Mouse (Mus musculus) heart, postnatal 25 days (tissue): ENCODE results near the gene Mpi. TPM values are rescaled to one million over a fixed set of nuclear protein-coding genes. Genes with fewer than 3 reads are reported as not detected.

Experiments used
- DNase-seq: peaks from one replicate; pipeline ENCODE4 v3.0.0; 2022; ENCODE audit warnings: low spot score
- intact Hi-C: fragments of 180-260 bp; cut with DNase I; formaldehyde crosslinking; loops from one replicate; pipeline ENCODE4 v1.15.1; 2025
- total RNA-seq, 2 experiments: library from RNA; stranded (reverse); gene quantifications; 2 replicates each; pipeline ENCODE4 v1.2.3; 2021

Mpi gene
- total RNA-seq, 2 experiments from 2014 or later: 160 to 162 TPM

GRCm38 (mm10) chr9:57562896-57563372 lies 10.4 kb upstream of the Mpi start:
- intact Hi-C loops: no loop called here
- peak; percentile 42 for DNase-seq

GRCm38 (mm10) chr9:57561711-57562099 lies 9.1 kb upstream of the Mpi start:
- intact Hi-C loops: no loop called here
- no peak for DNase-seq

GRCm38 (mm10) chr9:57560861-57561710 lies 8.5 kb upstream of the Mpi start, which contains the start of gene Scamp2:
Gene Scamp2 (plus strand): TSS chr9:57560943.
- intact Hi-C loops: no loop called here
- peak; percentile 89 for DNase-seq

GRCm38 (mm10) chr9:57560263-57560662 lies 7.7 kb upstream of the Mpi start:
- intact Hi-C loops: no loop called here
- DNase-seq: no peak

GRCm38 (mm10) chr9:57559568-57559967 lies 7.0 kb upstream of the Mpi start:
- intact Hi-C loops: no loop called here

GRCm38 (mm10) chr9:57558625-57559024 lies 6.1 kb upstream of the Mpi start:
- intact Hi-C loops: no loop called here
- DNase-seq: no peak

More at GRCm38 (mm10) chr9:57559568-57559967, 7.0 kb upstream of the Mpi start:
- DNase-seq: no peak

- intact Hi-C loops: no loop called here
- no peak for DNase-seq
These were observed 4.7 kb upstream of the Mpi start for GRCm38 (mm10) chr9:57557215-57557614.

- intact Hi-C loops: no loop called here
These were observed 2.2 kb upstream of the Mpi start for GRCm38 (mm10) chr9:57554753-57555152.

GRCm38 (mm10) chr9:57553119-57553518 lies 556 bp upstream of the Mpi start:
- no peak for DNase-seq
- intact Hi-C loops: no loop called here

More at GRCm38 (mm10) chr9:57554753-57555152, 2.2 kb upstream of the Mpi start:
- no peak for DNase-seq

- intact Hi-C loops: no loop called here
- no peak for DNase-seq
These were observed 2.3 kb downstream of the Mpi start for GRCm38 (mm10) chr9:57550126-57550862.

GRCm38 (mm10) chr9:57549186-57549585 lies 3.4 kb downstream of the Mpi start:
- intact Hi-C loops: no loop called here
- DNase-seq: no peak

GRCm38 (mm10) chr9:57547869-57548268 lies 4.7 kb downstream of the Mpi start:
- intact Hi-C loops: no loop called here
- no peak for DNase-seq

- intact Hi-C loops: no loop called here
- DNase-seq: peak; percentile 34
These were observed 5.3 kb downstream of the Mpi start for GRCm38 (mm10) chr9:57547287-57547686.

- intact Hi-C loops: loop anchor here (5.0 kb wide), 1 partner anchor 43 kb away; the partner anchor contains the start of gene Ulk3
- no peak for DNase-seq
These were observed 8.6 kb downstream of the Mpi start for GRCm38 (mm10) chr9:57543951-57544350.

GRCm38 (mm10) chr9:57541312-57541711 lies 11.3 kb downstream of the Mpi start:
- intact Hi-C loops: loop anchor here (2.0 to 5.0 kb wide), 2 partner anchors 46 to 113 kb away; partner anchors contain the start of gene Ulk3

GRCm38 (mm10) chr9:57539550-57539949 lies 13.0 kb downstream of the Mpi start:
- intact Hi-C loops: no loop called here
- DNase-seq: no peak

More at GRCm38 (mm10) chr9:57541312-57541711, 11.3 kb downstream of the Mpi start:
- no peak for DNase-seq

GRCm38 (mm10) chr9:57537728-57538181 lies 14.8 kb downstream of the Mpi start:
- intact Hi-C loops: no loop called here
- DNase-seq: no peak

GRCm38 (mm10) chr9:57537044-57537727 lies 15.4 kb downstream of the Mpi start, which contains the start of gene Fam219b:
Gene Fam219b (plus strand): TSS chr9:57537528.
- peak; percentile 80 for DNase-seq
- intact Hi-C loops: no loop called here

GRCm38 (mm10) chr9:57536362-57536761 lies 16.2 kb downstream of the Mpi start:
- no peak for DNase-seq
- intact Hi-C loops: no loop called here

GRCm38 (mm10) chr9:57531946-57532345 lies 20.6 kb downstream of the Mpi start:
- no peak for DNase-seq
- intact Hi-C loops: no loop called here
